Mouse (Mus musculus): ENCODE data around the gene Ubap1.

DNA sequence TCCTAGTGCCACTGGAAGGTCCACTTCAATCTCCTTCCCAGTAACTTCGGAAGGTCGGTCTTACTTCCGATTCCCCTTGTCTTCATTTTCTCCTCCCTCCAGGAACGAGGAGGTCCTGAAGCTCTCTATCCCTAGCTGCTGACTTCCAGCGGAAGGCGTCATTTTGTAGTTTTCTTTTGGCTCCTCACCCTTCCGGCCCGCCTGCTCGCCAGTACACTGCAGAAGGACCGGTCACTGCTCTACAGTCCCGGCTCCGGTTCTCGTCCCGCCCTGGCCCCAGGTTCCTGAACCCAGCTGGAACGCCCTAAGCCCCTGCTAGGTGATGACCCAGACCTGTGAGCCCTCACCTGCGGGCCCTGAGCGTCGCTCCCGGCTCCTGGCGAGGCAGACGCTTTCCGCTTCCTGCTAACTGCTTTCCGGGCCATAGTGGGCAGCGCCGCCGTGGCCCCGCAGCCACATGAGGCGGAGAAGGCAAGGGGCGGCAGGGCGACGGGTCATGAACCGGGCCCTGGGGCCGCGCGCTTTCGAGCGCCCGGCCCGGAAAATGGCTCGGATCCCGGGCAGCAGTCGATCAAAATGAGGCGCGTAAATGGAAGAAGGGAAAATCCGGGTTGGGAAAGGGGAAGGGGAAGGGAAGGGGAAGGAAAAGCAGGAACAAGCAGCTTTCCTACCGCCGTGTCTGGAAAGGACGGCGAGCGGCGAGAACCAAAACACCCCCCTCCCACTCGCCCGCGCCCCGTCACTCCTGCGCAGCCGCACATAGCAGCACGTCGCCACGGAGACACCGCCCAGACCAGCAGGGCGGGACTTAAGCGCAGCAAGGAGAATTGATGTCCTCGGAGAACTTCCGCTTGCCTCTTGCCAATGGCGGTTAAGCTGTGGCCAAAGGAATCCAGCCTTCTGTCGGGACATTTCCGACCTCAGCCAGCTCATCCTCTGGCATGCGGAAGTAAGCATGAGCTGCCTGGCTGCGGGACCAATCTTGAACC lies 34.4 kb upstream of the Ubap1 start, which contains the start of gene Dcaf12:
- TF ChIP-seq POLR2A (IDR thresholded peaks at IDR 0.05; ENCODE audit: control insufficient read depth, extremely low read depth, insufficient read depth, low read length, poor library complexity) (peak; percentile 75), CTCF (IDR thresholded peaks at IDR 0.05; ENCODE audit: borderline replicate concordance, control insufficient read depth, extremely low read depth, insufficient read depth, low read length, poor library complexity) (0 out of 2 replicates have a peak, but pooled peaks have one; percentile 23)
